Mouse (Mus musculus): ENCODE data around the gene Gm9767.
A peak's percentile ranks its signal among the peaks of the same experiment; 100 is the strongest.

- peak; percentile 44 for TF ChIP-seq CTCF (IDR thresholded peaks at IDR 0.05; ENCODE audit: low read depth)
- TF ChIP-seq EP300 (IDR thresholded peaks at IDR 0.05; ENCODE audit: low read depth), result no peak
Observed at GRCm38 (mm10) chr10:26078521-26079142, 577 bp downstream of the Gm9767 start, which contains the start of gene Tmem200a.

Measured in heart, postnatal 0 days (tissue).